Mouse (Mus musculus): ENCODE data around the gene Socs7. TPM values are rescaled to one million over a fixed set of nuclear protein-coding genes. Genes with fewer than 3 reads are reported as not detected.
"Not testable (repeated sequence)": the region's sequence is repeated elsewhere in the genome, so short reads cannot be mapped to it uniquely, and the experiment has no call there.

Socs7 gene
- total and polyA plus RNA-seq, 2 experiments, result 3.7 to 4.0 TPM

GRCm38 (mm10) chr11:97321197-97321596 is 41.2 kb upstream of the Socs7 start:
- WGBS, result 95% methylated on average over 8 of the region's 8 CpGs
- no peaks in the 10 kb centered on the region for H3K27me3 ChIP-seq (ENCODE audit: control insufficient read depth, insufficient read depth, low read length)

GRCm38 (mm10) chr11:97321894-97322600 is 40.3 kb upstream of the Socs7 start:
- WGBS, result 92% methylated on average over 8 of the region's 8 CpGs
- H3K36me3 ChIP-seq (ENCODE audit: control insufficient read depth, insufficient read depth, low read length), result peaks cover 10% of the 10 kb centered on the region

More at GRCm38 (mm10) chr11:97321197-97321596, 41.2 kb upstream of the Socs7 start:
- no peak for DNase-seq (ENCODE audit: extremely low read depth, low read depth, low spot score)
- TF ChIP-seq CTCF (IDR thresholded peaks at IDR 0.05; ENCODE audit: low read depth, low read length) (no peak), POLR2A (IDR thresholded peaks at IDR 0.05; ENCODE audit: extremely low read depth, insufficient read depth, low read length) (no peak)
- no peaks in the 10 kb centered on the region for H3K79me2 ChIP-seq (ENCODE audit: control insufficient read depth, insufficient read depth, low read length)
- no peaks in the 10 kb centered on the region for H3K4me1 ChIP-seq (ENCODE audit: control insufficient read depth, insufficient read depth, low read length)
- no peak overlapping the region for H3K27ac ChIP-seq (replicated peaks; ENCODE audit: insufficient read depth, low read depth, low read length)
- H3K9ac ChIP-seq (ENCODE audit: low read depth, low read length), result no peak overlapping the region
- no peak overlapping the region for H3K4me3 ChIP-seq (ENCODE audit: insufficient read depth, low read depth, low read length)
- peaks cover 10% of the 10 kb centered on the region for H3K36me3 ChIP-seq (ENCODE audit: control insufficient read depth, insufficient read depth, low read length)

GRCm38 (mm10) chr11:97325224-97325623 is 37.1 kb upstream of the Socs7 start:
- H3K27ac ChIP-seq (replicated peaks; ENCODE audit: insufficient read depth, low read depth, low read length), result no peak overlapping the region
- H3K4me1 ChIP-seq (ENCODE audit: control insufficient read depth, insufficient read depth, low read length), result no peaks in the 10 kb centered on the region
- H3K9ac ChIP-seq (ENCODE audit: low read depth, low read length), result no peak overlapping the region
- peaks cover 20% of the 10 kb centered on the region for H3K36me3 ChIP-seq (ENCODE audit: control insufficient read depth, insufficient read depth, low read length)
- H3K79me2 ChIP-seq (ENCODE audit: control insufficient read depth, insufficient read depth, low read length), result no peaks in the 10 kb centered on the region
- 72% methylated on average over 1 of the region's 1 CpGs for WGBS
- no peak overlapping the region for H3K4me3 ChIP-seq (ENCODE audit: insufficient read depth, low read depth, low read length)
- no peak for DNase-seq (ENCODE audit: extremely low read depth, low read depth, low spot score)
- TF ChIP-seq POLR2A (IDR thresholded peaks at IDR 0.05; ENCODE audit: extremely low read depth, insufficient read depth, low read length), result no peak
- TF ChIP-seq CTCF (IDR thresholded peaks at IDR 0.05; ENCODE audit: low read depth, low read length), result peak; percentile 42
- H3K27me3 ChIP-seq (ENCODE audit: control insufficient read depth, insufficient read depth, low read length), result no peaks in the 10 kb centered on the region

More at GRCm38 (mm10) chr11:97321894-97322600, 40.3 kb upstream of the Socs7 start:
- DNase-seq (ENCODE audit: extremely low read depth, low read depth, low spot score), result peak; percentile 30
- H3K9ac ChIP-seq (ENCODE audit: low read depth, low read length); H3K27me3 ChIP-seq (ENCODE audit: control insufficient read depth, insufficient read depth, low read length); H3K4me1 ChIP-seq (ENCODE audit: control insufficient read depth, insufficient read depth, low read length); H3K4me3 ChIP-seq (ENCODE audit: insufficient read depth, low read depth, low read length); H3K79me2 ChIP-seq (ENCODE audit: control insufficient read depth, insufficient read depth, low read length); H3K27ac ChIP-seq (replicated peaks; ENCODE audit: insufficient read depth, low read depth, low read length): not testable (repeated sequence)

- TF ChIP-seq POLR2A (IDR thresholded peaks at IDR 0.05; ENCODE audit: extremely low read depth, insufficient read depth, low read length), result no peak
- TF ChIP-seq CTCF (IDR thresholded peaks at IDR 0.05; ENCODE audit: low read depth, low read length), result peak; percentile 88
- no peak overlapping the region for H3K9ac ChIP-seq (ENCODE audit: low read depth, low read length)
- no peaks in the 10 kb centered on the region for H3K27me3 ChIP-seq (ENCODE audit: control insufficient read depth, insufficient read depth, low read length)
- H3K79me2 ChIP-seq (ENCODE audit: control insufficient read depth, insufficient read depth, low read length), result no peaks in the 10 kb centered on the region
- peaks cover 17% of the 10 kb centered on the region for H3K36me3 ChIP-seq (ENCODE audit: control insufficient read depth, insufficient read depth, low read length)
- H3K27ac ChIP-seq (replicated peaks; ENCODE audit: insufficient read depth, low read depth, low read length), result no peak overlapping the region
- DNase-seq (ENCODE audit: extremely low read depth, low read depth, low spot score), result peak; percentile 39
- peaks cover 5% of the 10 kb centered on the region for H3K4me1 ChIP-seq (ENCODE audit: control insufficient read depth, insufficient read depth, low read length)
- WGBS, result 24% methylated on average over 9 of the region's 9 CpGs
- H3K4me3 ChIP-seq (ENCODE audit: insufficient read depth, low read depth, low read length), result no peak overlapping the region
Measured at GRCm38 (mm10) chr11:97328148-97328547, 34.2 kb upstream of the Socs7 start.

- WGBS, result 92% methylated on average over 1 of the region's 1 CpGs
- no peak for TF ChIP-seq POLR2A (IDR thresholded peaks at IDR 0.05; ENCODE audit: extremely low read depth, insufficient read depth, low read length)
- no peak for TF ChIP-seq CTCF (IDR thresholded peaks at IDR 0.05; ENCODE audit: low read depth, low read length)
- H3K9ac ChIP-seq (ENCODE audit: low read depth, low read length), result no peak overlapping the region
- peaks cover 12% of the 10 kb centered on the region for H3K36me3 ChIP-seq (ENCODE audit: control insufficient read depth, insufficient read depth, low read length)
- H3K27me3 ChIP-seq (ENCODE audit: control insufficient read depth, insufficient read depth, low read length), result no peaks in the 10 kb centered on the region
- DNase-seq (ENCODE audit: extremely low read depth, low read depth, low spot score), result no peak
- no peaks in the 10 kb centered on the region for H3K79me2 ChIP-seq (ENCODE audit: control insufficient read depth, insufficient read depth, low read length)
- H3K27ac ChIP-seq (replicated peaks; ENCODE audit: insufficient read depth, low read depth, low read length), result no peak overlapping the region
- no peak overlapping the region for H3K4me3 ChIP-seq (ENCODE audit: insufficient read depth, low read depth, low read length)
- H3K4me1 ChIP-seq (ENCODE audit: control insufficient read depth, insufficient read depth, low read length), result peaks cover 5% of the 10 kb centered on the region
Measured at GRCm38 (mm10) chr11:97330315-97330714, 32.0 kb upstream of the Socs7 start.

Measured in liver, adult 2 months (tissue).